Mouse (Mus musculus) erythroblast, embryonic 14.5 days (primary cell): ENCODE data around the gene Ccdc157. TPM values are rescaled to one million over a fixed set of nuclear protein-coding genes. Genes with fewer than 3 reads are reported as not detected.
"Not testable (repeated sequence)": the region's sequence is repeated elsewhere in the genome, so short reads cannot be mapped to it uniquely, and the experiment has no call there.

Source experiments
- H3K27me3 ChIP-seq: 2 replicates; pipeline ENCODE4 v1.6.1; 2012; ENCODE audit warnings: inconsistent platforms; ENCODE audit not compliant: control insufficient read depth
- H3K36me3 ChIP-seq: 2 replicates; pipeline ENCODE4 v1.6.1; 2012; ENCODE audit warnings: mild to moderate bottlenecking, inconsistent platforms; ENCODE audit not compliant: control insufficient read depth
- H3K4me1 ChIP-seq: 2 replicates; pipeline ENCODE4 v1.6.1; 2012; ENCODE audit warnings: inconsistent platforms; ENCODE audit not compliant: control insufficient read depth
- H3K4me3 ChIP-seq: replicated peaks from 2 replicates; pipeline ENCODE3; 2012; ENCODE audit warnings: moderate library complexity, mild to moderate bottlenecking, inconsistent platforms
- H3K9me3 ChIP-seq: 2 replicates; pipeline ENCODE4 v1.6.1; 2012; ENCODE audit warnings: low read length, inconsistent platforms, mixed read lengths; ENCODE audit not compliant: control insufficient read depth
- GATA1 ChIP-seq: IDR thresholded peaks from 2 replicates; pipeline ENCODE4 v1.6.1; 2012; ENCODE audit warnings: low read length, inconsistent platforms, mixed read lengths
- TAL1 ChIP-seq: IDR thresholded peaks from 3 replicates; pipeline ENCODE4 v1.6.1; 2012; ENCODE audit warnings: low read length, inconsistent platforms, mixed read lengths
- polyA plus RNA-seq: library from polyadenylated mRNA; stranded (reverse); fragments of >175 nt; gene quantifications from 2 replicates; pipeline ENCODE4 v1.2.3, GENCODE M21; 2012

Ccdc157 gene
- polyA plus RNA-seq, 1 experiment: 0.10 TPM

DNA sequence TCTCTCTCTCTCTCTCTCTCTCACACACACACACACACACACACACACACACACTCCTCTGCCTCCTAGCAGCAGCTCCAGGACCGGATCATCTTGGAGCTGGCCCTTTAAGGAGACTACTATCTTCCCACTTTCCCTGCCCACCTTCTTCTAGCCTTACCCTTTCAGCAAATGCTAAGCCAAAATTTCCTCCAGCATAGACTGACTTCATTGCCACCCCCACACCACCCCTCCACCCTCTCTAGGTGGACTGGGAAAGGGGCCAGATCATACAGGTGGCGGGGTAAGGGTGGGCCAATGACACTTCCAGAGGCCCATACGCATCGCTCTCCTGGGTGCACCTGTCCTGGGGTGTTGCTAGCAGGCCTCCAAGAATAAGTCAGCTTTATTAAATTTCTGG lies 44.7 kb downstream of the Ccdc157 start:
- H3K9me3 ChIP-seq: no peaks in the 10 kb centered on the region; the same call in 1 of the 2 replicates
- H3K4me3 ChIP-seq: no peak overlapping the region
- H3K4me1 ChIP-seq: peaks cover 50% of the 10 kb centered on the region
- TF ChIP-seq GATA1 (no peak), TAL1 (no peak)
- peaks cover 16% of the 10 kb centered on the region for H3K36me3 ChIP-seq
- H3K27me3 ChIP-seq: peaks cover 41% of the 10 kb centered on the region

- Histone ChIP-seq H3K36me3 (peaks cover 18% of the 10 kb centered on the region), H3K4me1 (peaks cover 46% of the 10 kb centered on the region), H3K27me3 (peaks cover 32% of the 10 kb centered on the region)
- not testable (repeated sequence) for H3K4me3 ChIP-seq, H3K9me3 ChIP-seq
Measured at GRCm38 (mm10) chr11:4114541-4114940, 45.6 kb downstream of the Ccdc157 start.

- peaks cover 26% of the 10 kb centered on the region for H3K27me3 ChIP-seq
- no peaks in the 10 kb centered on the region; the same call in 1 of the 2 replicates for H3K9me3 ChIP-seq
- peaks cover 40% of the 10 kb centered on the region for H3K4me1 ChIP-seq
- H3K36me3 ChIP-seq: peaks cover 23% of the 10 kb centered on the region
- TF ChIP-seq TAL1 (no peak), GATA1 (no peak)
- H3K4me3 ChIP-seq: no peak overlapping the region
Measured at GRCm38 (mm10) chr11:4113970-4114369, 46.1 kb downstream of the Ccdc157 start.

GRCm38 (mm10) chr11:4113496-4113895 lies 46.6 kb downstream of the Ccdc157 start:
- TF ChIP-seq TAL1 (no peak), GATA1 (no peak)
- H3K9me3 ChIP-seq: no peaks in the 10 kb centered on the region; the same call in 1 of the 2 replicates
- peaks cover 21% of the 10 kb centered on the region for H3K27me3 ChIP-seq
- H3K4me1 ChIP-seq: peaks cover 36% of the 10 kb centered on the region
- peaks cover 26% of the 10 kb centered on the region for H3K36me3 ChIP-seq
- no peak overlapping the region for H3K4me3 ChIP-seq

DNA sequence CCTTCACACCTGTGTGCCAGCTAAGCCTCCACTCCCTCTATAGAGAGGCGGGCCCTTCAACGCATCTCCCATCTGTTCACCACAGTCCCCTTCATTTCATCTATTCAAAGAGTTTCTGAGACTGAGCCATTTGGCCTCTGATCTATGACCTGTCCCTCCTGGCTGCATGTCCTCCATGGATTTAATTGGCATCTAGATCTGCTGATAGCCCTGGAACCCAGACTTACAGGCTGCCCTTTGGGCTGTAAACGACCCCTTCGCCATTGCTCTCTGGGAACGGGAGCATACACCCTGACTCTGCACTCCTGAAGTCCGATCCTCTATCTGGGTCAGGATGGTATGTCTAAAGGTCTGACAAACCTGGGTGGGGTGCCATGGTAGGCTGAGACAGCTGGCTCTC lies 47.2 kb downstream of the Ccdc157 start:
- Histone ChIP-seq H3K36me3 (peaks cover 29% of the 10 kb centered on the region), H3K4me3 (no peak overlapping the region), H3K9me3 (no peaks in the 10 kb centered on the region), H3K4me1 (peaks cover 29% of the 10 kb centered on the region), H3K27me3 (peaks cover 15% of the 10 kb centered on the region)
- no peak for TF ChIP-seq GATA1
- TF ChIP-seq TAL1: no peak

DNA sequence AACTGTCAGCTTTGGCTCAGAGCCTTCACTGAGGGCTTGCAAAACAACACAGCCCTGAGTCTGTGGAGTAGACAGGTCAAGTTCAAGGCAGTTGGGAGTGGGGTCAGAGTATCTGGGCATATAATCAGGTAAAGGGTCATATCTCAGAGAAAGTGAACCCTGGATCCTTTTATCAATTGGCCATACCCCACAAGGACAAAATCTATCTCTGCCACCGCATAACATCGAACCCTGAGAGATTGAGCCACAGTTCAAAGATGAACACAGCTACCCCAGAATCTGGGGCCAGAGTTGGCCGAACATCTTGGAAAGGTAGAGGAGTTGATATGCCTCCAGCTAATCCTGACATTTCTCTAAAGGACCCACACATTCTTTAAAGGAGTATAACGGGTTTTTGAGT lies 48.1 kb downstream of the Ccdc157 start:
- Histone ChIP-seq H3K4me1 (peaks cover 21% of the 10 kb centered on the region), H3K9me3 (no peaks in the 10 kb centered on the region), H3K27me3 (peaks cover 7% of the 10 kb centered on the region)

GRCm38 (mm10) chr11:4108691-4109090 lies 51.4 kb downstream of the Ccdc157 start:
- Histone ChIP-seq H3K4me3 (no peak overlapping the region), H3K4me1 (peaks cover 2% of the 10 kb centered on the region; the same call in 1 of the 2 replicates), H3K27me3 (no peaks in the 10 kb centered on the region), H3K9me3 (no peaks in the 10 kb centered on the region), H3K36me3 (peaks cover 28% of the 10 kb centered on the region)
- no peak for TF ChIP-seq GATA1

More for the DNA sequence above, 48.1 kb downstream of the Ccdc157 start:
- Histone ChIP-seq H3K4me3 (no peak overlapping the region), H3K36me3 (peaks cover 30% of the 10 kb centered on the region)
- TF ChIP-seq GATA1 (no peak), TAL1 (no peak)

DNA sequence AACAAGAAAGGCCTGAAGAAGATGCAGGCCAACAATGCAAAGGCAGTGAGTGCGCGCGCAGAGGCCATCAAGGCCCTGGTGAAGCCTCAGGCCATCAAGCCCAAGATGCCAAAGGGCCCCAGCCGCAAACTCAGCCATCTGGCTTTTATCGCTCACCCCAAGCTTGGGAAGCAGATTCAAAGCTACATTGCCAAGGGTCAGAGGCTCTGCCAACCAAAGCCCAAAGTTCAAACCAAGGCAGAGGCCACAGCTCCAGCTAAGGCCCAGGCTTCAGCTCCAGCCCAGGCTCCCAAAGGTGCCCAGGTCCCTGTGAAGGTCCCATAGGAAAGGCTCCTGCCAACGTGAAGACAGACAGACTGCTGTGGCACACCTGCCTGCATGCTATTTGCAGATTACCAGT lies 52.2 kb downstream of the Ccdc157 start:
- H3K4me3 ChIP-seq, H3K9me3 ChIP-seq, H3K27me3 ChIP-seq, H3K4me1 ChIP-seq: not testable (repeated sequence)
- peaks cover 34% of the 10 kb centered on the region for H3K36me3 ChIP-seq

DNA sequence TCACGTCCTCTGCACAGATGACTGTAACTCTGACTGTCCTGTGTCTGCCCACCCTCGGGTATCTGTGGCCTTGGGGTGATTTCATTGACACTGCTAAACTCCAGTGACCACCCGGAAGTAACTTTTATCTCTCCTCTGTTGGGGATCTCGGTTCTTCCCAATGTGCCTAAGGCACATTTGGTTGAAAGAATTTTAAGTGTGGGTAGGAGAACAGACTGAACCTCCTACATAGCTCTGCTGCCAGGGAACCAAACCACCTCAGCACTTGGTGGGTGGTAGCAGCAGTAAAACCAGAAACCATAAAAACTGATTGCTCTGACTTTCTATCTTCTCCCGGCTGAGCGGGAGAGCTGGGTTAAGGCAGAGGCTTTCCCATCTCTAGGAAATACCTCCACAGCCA lies 54.6 kb downstream of the Ccdc157 start:
- Histone ChIP-seq H3K9me3 (no peaks in the 10 kb centered on the region), H3K4me1 (no peaks in the 10 kb centered on the region), H3K27me3 (no peaks in the 10 kb centered on the region; the same call in 1 of the 2 replicates), H3K36me3 (peaks cover 32% of the 10 kb centered on the region), H3K4me3 (no peak overlapping the region)
- TF ChIP-seq GATA1 (no peak), TAL1 (no peak)

GRCm38 (mm10) chr11:4104989-4105388 lies 55.1 kb downstream of the Ccdc157 start:
- no peak overlapping the region for H3K4me3 ChIP-seq
- no peaks in the 10 kb centered on the region for H3K4me1 ChIP-seq
- H3K36me3 ChIP-seq: peaks cover 30% of the 10 kb centered on the region
- TF ChIP-seq GATA1 (no peak), TAL1 (no peak)
- H3K27me3 ChIP-seq: no peaks in the 10 kb centered on the region; the same call in 1 of the 2 replicates
- H3K9me3 ChIP-seq: no peaks in the 10 kb centered on the region
